Mouse (Mus musculus): ENCODE measurements around the gene Lin28a. TPM values are rescaled to one million over a fixed set of nuclear protein-coding genes. Genes with fewer than 3 reads are reported as not detected.
A peak's percentile ranks its signal among the peaks of the same experiment; 100 is the strongest.

Lin28a gene
- polyA plus RNA-seq, 1 experiment from 2014 or later, result 0.15 TPM

DNA sequence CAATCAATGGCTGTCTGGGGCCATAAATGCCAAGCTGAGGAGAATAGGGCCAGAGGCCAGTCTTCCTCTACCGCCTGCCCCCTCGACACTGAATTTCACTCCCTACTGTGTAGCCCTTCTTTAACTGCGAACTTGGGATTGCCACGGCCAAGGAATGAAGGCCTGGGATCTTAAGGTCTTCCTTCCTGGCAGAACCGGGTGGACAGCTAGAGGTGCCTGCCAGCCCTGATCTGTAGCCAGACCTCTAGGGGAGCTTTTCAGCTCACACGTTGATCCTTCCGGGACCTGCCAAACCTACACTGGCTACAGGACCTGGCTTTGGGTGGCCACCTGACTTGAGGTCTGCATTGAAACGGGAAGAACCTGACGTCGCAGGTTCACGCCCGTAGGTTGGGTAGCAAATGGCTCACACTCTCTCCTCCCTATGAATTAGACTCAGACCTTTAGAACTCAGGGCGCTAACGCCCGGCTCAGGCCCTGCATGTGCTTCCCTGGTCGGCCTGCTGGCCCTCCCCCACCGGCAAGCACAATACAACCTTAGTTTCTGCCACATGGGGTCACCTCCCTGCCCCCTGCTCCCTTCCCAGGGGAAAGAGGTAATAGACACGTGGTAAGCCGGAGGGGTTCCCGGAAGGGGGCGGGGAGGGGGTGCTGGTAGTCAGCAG lies 1.3 kb downstream of the Lin28a start:
- H3K27me3 ChIP-seq, result peaks cover 65% of the 10 kb centered on the region

GRCm38 (mm10) chr4:134016767-134017166 lies 1.9 kb downstream of the Lin28a start:
- no peak overlapping the region for H3K4me3 ChIP-seq
- H3K4me1 ChIP-seq, result peaks cover 18% of the 10 kb centered on the region
- no peak overlapping the region for H3K9ac ChIP-seq
- no peak overlapping the region for H3K4me2 ChIP-seq
- no peak overlapping the region for H3K27ac ChIP-seq
- peaks cover 65% of the 10 kb centered on the region for H3K27me3 ChIP-seq
- 2% methylated on average over 8 of the region's 8 CpGs for WGBS
- no peaks in the 10 kb centered on the region for H3K9me3 ChIP-seq
- no peaks in the 10 kb centered on the region for H3K36me3 ChIP-seq
- no peak for ATAC-seq (ENCODE audit: borderline replicate concordance, extremely low read depth, low FRiP score, low TSS enrichment)

More for the DNA sequence above, 1.3 kb downstream of the Lin28a start:
- H3K27ac ChIP-seq, result no peak overlapping the region
- 4% methylated on average over 21 of the region's 21 CpGs for WGBS
- 0 out of 2 replicates have a peak overlapping the region, but pooled peaks have one; percentile 26 for H3K4me2 ChIP-seq
- H3K4me1 ChIP-seq, result peaks cover 13% of the 10 kb centered on the region; the same call in 1 of the 2 replicates
- H3K36me3 ChIP-seq, result no peaks in the 10 kb centered on the region
- H3K9me3 ChIP-seq, result no peaks in the 10 kb centered on the region
- no peak for ATAC-seq (ENCODE audit: borderline replicate concordance, extremely low read depth, low FRiP score, low TSS enrichment)
- no peak overlapping the region for H3K9ac ChIP-seq
- H3K4me3 ChIP-seq, result 0 out of 2 replicates have a peak overlapping the region, but pooled peaks have one; percentile 4

DNA sequence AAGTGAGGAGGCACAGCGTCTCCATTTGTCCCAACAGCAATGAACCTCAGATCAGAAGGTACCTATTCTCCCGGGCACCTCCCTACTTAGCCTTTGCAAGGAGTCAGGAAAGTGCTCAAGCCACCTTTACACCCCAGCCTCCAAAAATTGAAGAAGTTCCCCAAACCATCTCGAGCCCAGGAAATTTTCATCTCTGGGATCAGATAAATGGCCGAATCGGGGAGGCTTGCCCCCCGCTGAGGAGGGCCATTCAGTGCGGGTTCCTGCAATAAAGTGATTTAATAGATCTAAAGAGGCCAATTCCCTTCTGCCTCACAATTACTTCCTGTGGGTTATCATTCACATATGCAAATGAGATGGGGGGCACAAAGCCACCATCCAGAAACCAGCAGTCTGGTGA lies 2.4 kb downstream of the Lin28a start:
- no peak overlapping the region for H3K9ac ChIP-seq
- 14% methylated on average over 7 of the region's 7 CpGs for WGBS
- H3K4me3 ChIP-seq, result no peak overlapping the region
- no peaks in the 10 kb centered on the region for H3K9me3 ChIP-seq
- peaks cover 65% of the 10 kb centered on the region for H3K27me3 ChIP-seq
- no peak overlapping the region for H3K27ac ChIP-seq
- no peak for ATAC-seq (ENCODE audit: borderline replicate concordance, extremely low read depth, low FRiP score, low TSS enrichment)
- H3K36me3 ChIP-seq, result no peaks in the 10 kb centered on the region
- peaks cover 23% of the 10 kb centered on the region for H3K4me1 ChIP-seq
- no peak overlapping the region for H3K4me2 ChIP-seq

DNA sequence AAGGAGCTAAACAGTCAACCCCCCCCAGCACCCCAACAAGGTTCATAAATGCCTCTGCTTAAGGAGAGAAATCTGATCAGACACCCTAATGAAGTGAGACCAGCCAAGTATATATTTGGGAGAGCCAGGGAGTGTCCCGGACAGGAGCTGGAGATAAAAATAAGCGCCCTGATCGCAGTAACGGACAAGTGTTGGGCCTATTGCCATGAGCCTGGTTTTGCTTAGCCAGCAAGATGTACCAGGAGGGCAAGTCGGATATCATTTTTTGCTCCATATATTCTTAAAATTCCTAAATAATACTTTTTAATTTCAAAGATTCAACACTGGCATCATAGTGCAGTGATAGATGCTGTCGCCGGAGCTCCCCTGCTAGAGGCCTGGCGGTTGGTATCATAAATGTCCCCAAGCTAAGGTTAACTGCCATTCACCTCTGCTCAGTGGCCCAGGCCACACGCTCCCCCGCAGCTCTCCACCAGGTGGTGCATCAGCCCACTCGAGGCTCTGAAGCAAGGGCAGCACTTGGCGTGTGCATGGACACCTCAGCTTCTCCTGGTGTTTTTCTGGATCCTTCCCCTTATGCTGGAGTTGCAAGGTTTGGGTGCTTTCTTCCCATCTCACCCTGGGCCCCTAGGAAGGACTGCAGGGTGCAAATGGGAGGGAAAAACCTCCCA lies 5.6 kb downstream of the Lin28a start:
- ATAC-seq (ENCODE audit: borderline replicate concordance, extremely low read depth, low FRiP score, low TSS enrichment), result no peak
- Histone ChIP-seq H3K4me2 (no peak overlapping the region), H3K36me3 (no peaks in the 10 kb centered on the region), H3K4me3 (no peak overlapping the region), H3K27me3 (peaks cover 39% of the 10 kb centered on the region), H3K9ac (no peak overlapping the region), H3K9me3 (no peaks in the 10 kb centered on the region), H3K27ac (no peak overlapping the region), H3K4me1 (peaks cover 23% of the 10 kb centered on the region)
- 36% methylated on average over 12 of the region's 12 CpGs for WGBS

- Histone ChIP-seq H3K9me3 (no peaks in the 10 kb centered on the region), H3K9ac (no peak overlapping the region), H3K36me3 (no peaks in the 10 kb centered on the region), H3K4me1 (peaks cover 18% of the 10 kb centered on the region), H3K4me2 (peak overlapping the region; percentile 18; the same call in 1 of the 2 replicates), H3K27me3 (peaks cover 27% of the 10 kb centered on the region), H3K27ac (peak overlapping the region; percentile 73), H3K4me3 (no peak overlapping the region)
- peak; percentile 44 for ATAC-seq (ENCODE audit: borderline replicate concordance, extremely low read depth, low FRiP score, low TSS enrichment)
- WGBS, result 3% methylated on average over 16 of the region's 16 CpGs
Measured at GRCm38 (mm10) chr4:134011450-134012414, 6.9 kb downstream of the Lin28a start.

DNA sequence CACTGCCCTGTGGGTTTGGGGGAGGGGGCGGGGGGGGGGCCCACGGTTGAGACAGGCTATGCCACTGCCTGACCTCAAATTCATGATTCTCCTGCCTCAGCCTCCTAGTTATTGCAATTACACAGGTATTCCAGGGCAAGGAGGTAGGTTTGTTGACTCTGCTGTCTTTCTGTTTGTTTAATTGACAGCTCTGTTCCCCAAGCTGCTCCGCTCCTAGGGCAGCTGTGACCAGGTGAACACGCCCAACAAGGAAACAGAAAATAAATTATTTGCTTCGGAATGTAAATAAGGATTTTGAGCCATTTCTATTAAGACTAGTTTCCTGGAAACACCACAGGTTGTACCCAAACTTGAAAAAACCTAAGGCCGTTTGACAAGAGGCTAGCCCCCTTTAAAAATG lies 8.9 kb downstream of the Lin28a start:
- Histone ChIP-seq H3K9me3 (no peaks in the 10 kb centered on the region), H3K4me3 (no peak overlapping the region), H3K4me2 (no peak overlapping the region), H3K27ac (no peak overlapping the region), H3K36me3 (no peaks in the 10 kb centered on the region), H3K9ac (no peak overlapping the region), H3K27me3 (peaks cover 10% of the 10 kb centered on the region; the same call in 1 of the 2 replicates), H3K4me1 (peaks cover 18% of the 10 kb centered on the region)
- no peak for ATAC-seq (ENCODE audit: borderline replicate concordance, extremely low read depth, low FRiP score, low TSS enrichment)
- WGBS, result 53% methylated on average over 6 of the region's 6 CpGs

DNA sequence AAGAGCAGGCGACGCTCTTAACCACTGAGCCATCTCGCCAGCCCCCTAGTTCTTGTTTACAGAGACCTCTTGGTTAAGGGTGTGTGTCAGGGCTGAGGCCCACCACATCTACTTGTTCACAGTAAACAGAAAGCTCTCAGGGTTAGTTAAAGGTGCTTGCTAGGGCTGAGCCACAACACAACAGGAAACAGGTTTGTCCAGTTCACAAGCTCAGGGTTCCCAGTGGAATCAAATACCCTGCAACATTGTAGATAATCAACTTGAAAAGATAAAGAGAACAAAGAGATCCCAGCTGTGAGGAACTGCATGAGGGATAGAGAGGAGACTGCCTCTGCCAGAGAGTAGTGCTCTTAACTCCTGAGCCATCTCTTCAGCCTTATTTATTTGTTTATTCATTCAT lies 11.8 kb downstream of the Lin28a start:
- 69% methylated on average over 3 of the region's 3 CpGs for WGBS
- Histone ChIP-seq H3K27ac (no peak overlapping the region), H3K27me3 (no peaks in the 10 kb centered on the region), H3K4me1 (peaks cover 8% of the 10 kb centered on the region), H3K9ac (no peak overlapping the region), H3K9me3 (no peaks in the 10 kb centered on the region), H3K4me3 (no peak overlapping the region), H3K4me2 (no peak overlapping the region), H3K36me3 (no peaks in the 10 kb centered on the region)
- ATAC-seq (ENCODE audit: borderline replicate concordance, extremely low read depth, low FRiP score, low TSS enrichment), result no peak

- H3K4me3 ChIP-seq, result no peak overlapping the region
- no peaks in the 10 kb centered on the region for H3K36me3 ChIP-seq
- no peaks in the 10 kb centered on the region for H3K9me3 ChIP-seq
- H3K27ac ChIP-seq, result no peak overlapping the region
- ATAC-seq (ENCODE audit: borderline replicate concordance, extremely low read depth, low FRiP score, low TSS enrichment), result no peak
- no peaks in the 10 kb centered on the region for H3K27me3 ChIP-seq
- H3K9ac ChIP-seq, result no peak overlapping the region
- H3K4me2 ChIP-seq, result no peak overlapping the region
- WGBS, result 76% methylated on average over 12 of the region's 12 CpGs
- H3K4me1 ChIP-seq, result peaks cover 6% of the 10 kb centered on the region; the same call in 1 of the 2 replicates
Measured at GRCm38 (mm10) chr4:134005581-134006358, 12.9 kb downstream of the Lin28a start.

DNA sequence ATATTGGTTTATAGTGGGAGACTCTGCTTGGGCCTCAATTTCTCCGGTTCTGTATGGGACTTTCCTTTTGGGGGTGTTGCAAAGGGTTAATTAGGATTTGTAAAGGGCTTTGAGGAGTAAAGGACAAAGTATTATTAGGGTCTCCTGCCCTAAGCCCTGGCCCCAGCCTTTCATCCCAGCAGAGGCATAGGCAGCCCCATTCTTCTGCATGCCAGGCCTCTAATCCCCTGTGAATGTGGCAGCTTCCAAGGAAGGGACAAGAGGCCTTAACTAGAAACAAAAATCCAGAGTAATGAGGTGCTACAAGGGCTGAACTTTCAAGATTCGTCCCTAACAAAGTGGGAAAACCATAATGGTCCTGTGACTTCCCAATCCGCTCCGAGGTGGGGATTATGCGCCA lies 15.7 kb downstream of the Lin28a start:
- no peak overlapping the region for H3K27ac ChIP-seq
- no peak overlapping the region for H3K4me3 ChIP-seq
- H3K9me3 ChIP-seq, result no peaks in the 10 kb centered on the region
- no peaks in the 10 kb centered on the region for H3K36me3 ChIP-seq
- 51% methylated on average over 5 of the region's 5 CpGs for WGBS
- H3K9ac ChIP-seq, result no peak overlapping the region
- no peaks in the 10 kb centered on the region for H3K27me3 ChIP-seq
- H3K4me2 ChIP-seq, result no peak overlapping the region
- H3K4me1 ChIP-seq, result peaks cover 15% of the 10 kb centered on the region
- ATAC-seq (ENCODE audit: borderline replicate concordance, extremely low read depth, low FRiP score, low TSS enrichment), result no peak

GRCm38 (mm10) chr4:134002246-134002645 lies 16.4 kb downstream of the Lin28a start:
- 53% methylated on average over 4 of the region's 4 CpGs for WGBS
- no peak overlapping the region for H3K4me2 ChIP-seq
- no peak overlapping the region for H3K27ac ChIP-seq
- ATAC-seq (ENCODE audit: borderline replicate concordance, extremely low read depth, low FRiP score, low TSS enrichment), result no peak
- H3K36me3 ChIP-seq, result 0 out of 2 replicates have a peak, but pooled peaks cover 3% of the 10 kb centered on the region
- H3K4me3 ChIP-seq, result no peak overlapping the region
- H3K9me3 ChIP-seq, result no peaks in the 10 kb centered on the region
- no peaks in the 10 kb centered on the region for H3K27me3 ChIP-seq
- H3K4me1 ChIP-seq, result peaks cover 15% of the 10 kb centered on the region
- no peak overlapping the region for H3K9ac ChIP-seq

DNA sequence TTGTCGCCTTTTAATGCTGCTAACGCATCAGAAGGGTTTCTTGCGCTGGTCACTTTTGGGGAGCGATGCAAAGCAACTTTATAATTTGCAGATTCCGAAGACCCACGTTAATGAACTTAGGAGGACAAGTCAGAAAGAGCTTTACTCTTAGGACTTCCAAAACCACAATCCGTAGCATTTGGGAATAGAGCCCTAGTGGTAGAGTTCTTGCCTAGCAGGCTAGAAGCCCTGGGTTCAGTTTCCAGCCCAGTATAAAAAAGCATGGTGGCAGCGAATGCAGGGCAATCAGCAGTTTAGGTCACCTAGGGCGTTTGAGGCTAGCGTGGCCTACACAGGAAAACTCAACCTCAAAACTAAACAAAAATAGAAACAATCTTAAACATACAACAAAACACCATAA lies 16.9 kb downstream of the Lin28a start:
- ATAC-seq (ENCODE audit: borderline replicate concordance, extremely low read depth, low FRiP score, low TSS enrichment), result no peak
- Histone ChIP-seq H3K9me3 (no peaks in the 10 kb centered on the region), H3K4me2 (no peak overlapping the region), H3K27ac (no peak overlapping the region), H3K4me3 (no peak overlapping the region), H3K27me3 (no peaks in the 10 kb centered on the region), H3K4me1 (peaks cover 15% of the 10 kb centered on the region), H3K9ac (no peak overlapping the region), H3K36me3 (0 out of 2 replicates have a peak, but pooled peaks cover 3% of the 10 kb centered on the region)
- WGBS, result 52% methylated on average over 10 of the region's 10 CpGs

All from lung, embryonic 15.5 days (tissue).